Mouse (Mus musculus) heart, postnatal 10 days (tissue): ENCODE measurements around the gene Pcyt1a. TPM values are rescaled to one million over a fixed set of nuclear protein-coding genes. Genes with fewer than 3 reads are reported as not detected.
A peak's percentile ranks its signal among the peaks of the same experiment; 100 is the strongest.
"Not testable (repeated sequence)": the region's sequence is repeated elsewhere in the genome, so short reads cannot be mapped to it uniquely, and the experiment has no call there.

Experiments
- DNase-seq, 2 experiments: peaks; one replicate each; pipeline ENCODE4 v3.0.0; 2021
- intact Hi-C: fragments of 180-260 bp; cut with DNase I; formaldehyde crosslinking; loops from one replicate; pipeline ENCODE4 v1.15.1; 2025
- total RNA-seq, 2 experiments: library from RNA; stranded (reverse); gene quantifications; 2 replicates each; pipeline ENCODE4 v1.2.3; 2021

Pcyt1a gene
- total RNA-seq, 2 experiments from 2014 or later, result 98.6 to 107 TPM

- DNase-seq, result no peak
- intact Hi-C loops, result loop anchor here (5.0 kb wide), 1 partner anchor 188 kb away; the partner anchor contains the start of gene Rnf168
These were observed 34.2 kb downstream of the Pcyt1a start for GRCm38 (mm10) chr16:32464908-32465307.

GRCm38 (mm10) chr16:32468488-32468887 lies 37.8 kb downstream of the Pcyt1a start:
- intact Hi-C loops, result no loop called here
- DNase-seq, result no peak

GRCm38 (mm10) chr16:32469404-32470105 lies 38.8 kb downstream of the Pcyt1a start:
- no peak for DNase-seq
- intact Hi-C loops, result no loop called here

- DNase-seq, result no peak
- intact Hi-C loops, result no loop called here
These were observed 41.7 kb downstream of the Pcyt1a start for GRCm38 (mm10) chr16:32472276-32473015.

- intact Hi-C loops, result no loop called here
- peak; percentile 51 to 55 for DNase-seq
These were observed 46.6 kb downstream of the Pcyt1a start for GRCm38 (mm10) chr16:32477315-32477714.

GRCm38 (mm10) chr16:32479415-32479814 lies 48.7 kb downstream of the Pcyt1a start:
- intact Hi-C loops, result no loop called here
- no peak for DNase-seq

- intact Hi-C loops, result no loop called here
- no peak for DNase-seq
These were observed 53.7 kb downstream of the Pcyt1a start for GRCm38 (mm10) chr16:32484431-32484871.

GRCm38 (mm10) chr16:32485209-32485608 lies 54.5 kb downstream of the Pcyt1a start:
- no peak for DNase-seq
- intact Hi-C loops, result no loop called here

GRCm38 (mm10) chr16:32486046-32486445 lies 55.3 kb downstream of the Pcyt1a start:
- intact Hi-C loops, result no loop called here
- no peak for DNase-seq

GRCm38 (mm10) chr16:32487234-32488111 lies 56.8 kb downstream of the Pcyt1a start, which contains the start of gene Slc51a:
Slc51a (minus strand) TSS chr16:32487879.
- DNase-seq, result peak; percentile 37 to 41
- intact Hi-C loops, result no loop called here

GRCm38 (mm10) chr16:32488939-32489338 lies 58.2 kb downstream of the Pcyt1a start:
- intact Hi-C loops, result no loop called here
- DNase-seq, result no peak

- intact Hi-C loops, DNase-seq: not testable (repeated sequence)
These were observed 63.6 kb downstream of the Pcyt1a start for GRCm38 (mm10) chr16:32494371-32494770.

- intact Hi-C loops, result no loop called here
- DNase-seq, result no peak
These were observed 65.2 kb downstream of the Pcyt1a start, which contains the start of gene Zdhhc19 for GRCm38 (mm10) chr16:32495965-32496364. Zdhhc19 (plus strand) TSS chr16:32496265.

GRCm38 (mm10) chr16:32498996-32499395 lies 68.3 kb downstream of the Pcyt1a start:
- intact Hi-C loops, result loop anchor here (2.0 kb wide), 2 partner anchors 128 to 386 kb away; no protein-coding TSS in a partner anchor

GRCm38 (mm10) chr16:32499430-32500037 lies 68.8 kb downstream of the Pcyt1a start:
- DNase-seq, result peak; percentile 87 to 92

More at GRCm38 (mm10) chr16:32498996-32499395, 68.3 kb downstream of the Pcyt1a start:
- DNase-seq, result no peak

GRCm38 (mm10) chr16:32501459-32501858 lies 70.7 kb downstream of the Pcyt1a start:
- intact Hi-C loops, result no loop called here
- DNase-seq, result no peak

More at GRCm38 (mm10) chr16:32499430-32500037, 68.8 kb downstream of the Pcyt1a start:
- intact Hi-C loops, result loop anchor here (2.0 kb wide), 2 partner anchors 129 to 387 kb away; no protein-coding TSS in a partner anchor

GRCm38 (mm10) chr16:32502621-32503335 lies 72.1 kb downstream of the Pcyt1a start:
- no peak for DNase-seq
- intact Hi-C loops, result no loop called here

- intact Hi-C loops, result no loop called here
- DNase-seq, result no peak
These were observed 72.9 kb downstream of the Pcyt1a start for GRCm38 (mm10) chr16:32503633-32504032.

- no peak for DNase-seq
- intact Hi-C loops, result loop anchor here (2.0 to 5.0 kb wide), 2 partner anchors 131 to 177 kb away; no protein-coding TSS in a partner anchor
These were observed 75.6 kb downstream of the Pcyt1a start for GRCm38 (mm10) chr16:32506298-32506697.
